Mouse (Mus musculus) heart, postnatal 25 days (tissue): ENCODE data around the gene Nr1h2. TPM values are rescaled to one million over a fixed set of nuclear protein-coding genes. Genes with fewer than 3 reads are reported as not detected.

Experiments used
- DNase-seq: peaks from one replicate; pipeline ENCODE4 v3.0.0; 2022; ENCODE audit warnings: low spot score
- intact Hi-C: fragments of 180-260 bp; cut with DNase I; formaldehyde crosslinking; loops from one replicate; pipeline ENCODE4 v1.15.1; 2025
- total RNA-seq, 2 experiments: library from RNA; stranded (reverse); gene quantifications; 2 replicates each; pipeline ENCODE4 v1.2.3; 2021

The Nr1h2 gene
- total RNA-seq, 2 experiments from 2014 or later = 40.7 to 48.4 TPM

DNA sequence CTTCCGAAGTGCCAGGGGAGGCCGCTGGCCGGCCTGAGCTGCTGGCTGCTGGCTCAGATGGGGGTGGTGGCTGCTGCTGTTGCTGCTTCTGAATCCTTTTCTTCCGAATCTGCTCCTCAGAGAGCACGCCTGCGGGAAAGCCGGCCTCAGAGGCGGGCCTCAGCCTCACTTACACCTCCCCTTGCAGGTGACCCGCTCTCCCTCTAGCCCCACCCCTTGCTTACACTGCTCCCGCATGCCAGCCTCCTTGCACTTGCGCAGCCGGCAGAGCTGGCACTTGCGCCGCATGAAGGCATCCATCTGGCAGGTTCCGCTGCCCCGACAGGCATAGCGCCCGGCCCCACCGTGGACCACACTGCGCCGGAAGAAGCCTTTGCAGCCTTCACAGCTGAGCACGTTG lies 2.0 kb downstream of the Nr1h2 start:
- intact Hi-C loops = loop anchor here (2.0 to 5.0 kb wide), 4 partner anchors 27 to 304 kb away; partner anchors contain the start of genes 1700028J19Rik, 2410002F23Rik and Mybpc2
- no peak for DNase-seq

DNA sequence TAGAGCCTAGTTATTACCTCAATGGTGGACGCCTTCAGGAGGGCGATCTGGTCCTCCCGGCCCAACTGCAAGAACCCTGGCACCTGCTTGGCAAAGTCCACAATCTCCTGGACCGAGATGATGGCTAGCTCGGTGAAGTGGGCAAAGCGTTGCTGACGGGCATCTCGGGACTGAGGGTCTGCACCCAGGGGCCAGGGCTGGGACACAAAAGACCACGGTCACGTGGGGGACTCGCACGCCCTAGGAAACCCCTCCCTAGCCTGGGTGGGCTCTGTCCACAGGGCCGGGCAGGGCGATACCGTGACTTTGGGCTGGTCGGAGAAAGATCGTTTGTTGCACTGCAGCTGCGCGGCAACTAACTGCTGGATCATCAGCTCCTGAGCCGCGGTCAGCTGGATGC lies 2.5 kb downstream of the Nr1h2 start:
- no peak for DNase-seq
- intact Hi-C loops = loop anchor here (2.0 to 5.0 kb wide), 3 partner anchors 50 to 304 kb away; partner anchors contain the start of genes 1700028J19Rik and 2410002F23Rik

GRCm38 (mm10) chr7:44550409-44550678 lies 3.4 kb downstream of the Nr1h2 start:
- intact Hi-C loops = loop anchor here (2.0 to 5.0 kb wide), 3 partner anchors 50 to 303 kb away; partner anchors contain the start of genes 1700028J19Rik and 2410002F23Rik
- DNase-seq = no peak

DNA sequence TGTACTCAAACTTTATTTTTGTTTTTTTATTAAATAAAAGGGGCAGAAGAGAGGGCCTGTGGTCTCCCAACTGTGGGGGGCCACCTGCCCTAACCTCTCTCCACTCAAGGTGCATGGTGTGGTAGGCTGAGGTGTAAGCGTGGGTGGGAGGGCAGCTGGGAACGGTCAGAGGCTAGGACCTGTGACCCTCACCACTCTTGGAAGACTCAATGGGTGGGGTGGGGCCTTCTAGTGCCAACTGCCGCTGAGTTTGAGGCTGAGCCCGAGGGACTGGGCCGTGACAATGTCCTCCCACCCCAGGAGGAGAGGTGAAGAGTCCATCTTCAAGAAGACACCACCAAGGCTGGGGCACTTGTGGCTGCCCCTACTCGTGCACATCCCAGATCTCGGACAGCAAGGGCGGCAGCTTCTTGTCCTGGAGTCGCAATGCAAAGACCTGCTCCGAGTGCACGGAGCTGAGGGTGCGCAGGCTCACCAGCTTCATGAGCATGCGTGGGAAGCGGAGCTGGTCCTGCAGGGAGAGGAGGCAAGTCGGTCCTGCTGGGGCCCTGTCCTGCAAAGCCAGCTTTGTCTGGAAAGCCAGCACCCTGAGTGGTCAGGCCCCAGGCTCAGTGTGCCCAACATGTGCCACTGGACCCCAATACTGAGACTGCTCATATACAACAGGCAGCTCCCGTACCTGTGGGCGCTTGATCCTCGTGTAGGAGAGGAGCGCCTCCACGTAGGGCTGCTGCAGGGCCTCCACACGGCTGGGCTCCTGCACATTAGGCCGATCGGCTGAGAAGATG lies 3.9 kb downstream of the Nr1h2 start:
- intact Hi-C loops = loop anchor here (2.0 to 5.0 kb wide), 3 partner anchors 49 to 303 kb away; partner anchors contain the start of genes 1700028J19Rik and 2410002F23Rik
- no peak for DNase-seq

DNA sequence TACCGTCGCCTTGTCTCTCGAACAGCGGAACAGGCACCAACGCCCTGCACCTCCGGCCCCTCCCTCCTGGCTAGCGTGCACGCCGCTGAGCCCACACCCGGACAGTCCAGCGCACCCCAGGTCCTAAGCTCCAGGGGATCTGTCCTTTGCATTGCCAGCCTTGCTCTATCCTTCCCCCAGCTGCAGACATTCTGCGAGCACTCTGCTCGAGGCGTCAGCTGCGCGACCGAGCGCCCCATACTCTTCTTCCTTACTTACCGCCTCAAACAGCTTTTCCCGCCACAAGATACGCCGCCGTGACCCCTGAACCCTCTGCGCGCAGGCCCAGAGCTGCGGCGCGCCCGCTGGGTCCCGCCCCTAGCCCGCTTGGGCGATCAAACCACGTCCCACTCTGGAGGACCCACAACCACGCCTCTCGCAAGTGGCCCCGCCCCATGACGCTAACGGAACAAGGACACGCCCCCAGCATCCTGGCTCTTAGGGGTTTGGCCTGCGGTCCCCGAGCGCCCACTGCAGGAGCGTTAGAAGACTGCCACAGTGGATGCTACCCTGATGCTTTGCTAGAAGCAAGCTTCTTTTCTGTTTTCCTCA lies 5.2 kb downstream of the Nr1h2 start, which contains the start of gene Pold1:
Gene Pold1, minus strand, starts transcription at position 353 of the 591 bp plus-strand sequence.
- peak; percentile 99 for DNase-seq
- intact Hi-C loops = no loop called here

DNA sequence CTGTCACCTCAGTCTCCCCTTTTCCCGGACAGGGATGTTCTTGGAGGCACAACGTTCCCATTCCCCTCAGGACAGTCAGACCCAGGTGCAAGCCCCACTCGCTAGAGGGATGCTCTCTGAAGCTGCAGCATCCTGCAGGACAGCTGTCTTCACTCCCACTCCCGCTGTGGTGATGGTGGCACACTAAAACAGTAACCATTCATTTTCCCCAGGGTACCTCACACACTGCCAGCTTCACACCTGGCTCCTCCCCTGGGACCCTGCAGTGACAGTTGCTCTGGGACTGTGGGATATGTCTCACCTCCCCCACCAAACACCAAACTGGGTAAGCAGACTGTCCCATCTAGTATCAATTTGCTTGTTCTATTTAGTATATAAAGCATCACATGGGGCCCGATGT lies 6.0 kb downstream of the Nr1h2 start:
- no peak for DNase-seq
- intact Hi-C loops = no loop called here

- intact Hi-C loops = no loop called here
- DNase-seq = no peak
Measured at GRCm38 (mm10) chr7:44547041-44547440, 6.7 kb downstream of the Nr1h2 start.

DNA sequence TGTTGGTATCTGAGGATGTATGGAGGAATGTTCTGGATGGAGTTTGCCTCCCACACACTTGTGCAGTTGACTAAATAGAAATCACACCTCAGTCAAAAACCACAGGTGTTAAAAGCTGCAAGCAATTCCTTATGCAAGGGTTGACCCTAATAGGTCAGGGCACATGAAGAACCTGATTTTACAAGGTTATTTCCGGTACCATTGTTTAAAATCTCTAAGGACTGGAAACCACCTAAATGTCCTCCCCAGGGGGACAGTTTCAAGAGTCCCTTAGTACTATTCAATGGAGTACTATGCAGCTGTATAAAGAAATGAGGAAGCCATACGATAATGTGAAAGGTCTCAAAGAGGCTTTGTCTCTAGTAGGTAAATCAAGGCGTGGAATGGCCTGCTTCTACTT lies 7.5 kb downstream of the Nr1h2 start:
- intact Hi-C loops = no loop called here
- no peak for DNase-seq

DNA sequence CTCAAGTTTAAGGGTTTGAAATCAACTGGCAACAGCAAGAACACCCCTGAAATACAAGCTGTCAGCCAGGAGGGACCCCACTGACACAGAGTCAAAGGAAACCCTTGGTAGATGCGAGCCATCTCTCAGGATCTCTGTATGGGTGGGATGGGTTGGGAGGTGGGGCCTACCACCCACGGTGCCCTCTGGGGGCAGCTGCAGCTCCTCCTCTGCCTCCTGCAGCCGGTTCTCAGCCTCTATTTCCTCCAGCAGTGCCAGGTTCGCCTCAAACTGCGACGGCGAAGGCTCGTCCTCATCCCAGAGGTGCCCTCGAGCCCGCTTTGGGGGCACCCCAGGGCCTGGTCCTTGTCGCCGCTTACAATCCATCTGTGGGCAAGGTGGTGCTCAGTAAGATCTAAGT lies 10.7 kb downstream of the Nr1h2 start:
- intact Hi-C loops = no loop called here
- no peak for DNase-seq

GRCm38 (mm10) chr7:44542555-44542954 lies 11.2 kb downstream of the Nr1h2 start:
- intact Hi-C loops = no loop called here
- no peak for DNase-seq

DNA sequence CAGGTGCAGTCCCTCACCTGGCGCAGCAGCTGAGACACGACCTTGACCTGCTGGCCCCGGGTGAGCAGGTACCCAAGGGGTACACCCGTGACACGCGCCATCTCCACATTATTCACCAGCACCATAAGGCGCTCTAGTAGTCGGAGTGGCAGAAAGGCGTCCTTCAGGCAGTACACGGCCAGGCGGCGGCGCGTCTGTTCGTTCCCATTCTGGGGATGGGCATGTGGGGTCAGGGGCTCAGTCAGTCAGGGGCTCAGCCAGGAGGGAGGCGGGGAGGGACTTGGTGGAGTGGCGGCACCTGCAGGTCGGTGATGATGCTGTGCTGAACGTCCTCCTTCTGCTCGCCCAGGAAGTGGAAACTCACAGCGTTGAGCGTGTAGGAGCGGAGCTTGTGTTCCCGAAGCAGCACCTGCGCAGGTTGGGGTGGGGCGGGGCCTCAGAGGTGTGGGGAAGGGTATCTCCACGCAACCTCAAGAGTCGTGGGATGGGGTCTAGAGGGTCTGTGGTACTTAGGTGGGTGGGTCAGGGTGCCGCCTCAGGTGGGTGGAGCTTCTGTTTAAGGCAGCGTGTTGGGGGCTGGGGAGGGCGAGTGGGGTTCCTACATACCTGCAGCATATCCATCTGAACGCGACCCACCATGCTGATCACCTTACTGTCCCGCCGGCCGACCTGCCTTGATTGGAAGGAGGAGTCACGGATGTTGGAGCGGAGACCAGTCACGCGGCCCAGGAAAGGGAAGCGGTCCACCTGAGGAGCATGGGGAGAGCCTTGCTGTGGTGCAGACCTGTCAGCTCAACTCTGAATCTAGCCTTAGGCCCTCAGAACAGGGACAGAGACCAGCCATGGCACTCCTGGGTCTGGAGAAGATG lies 14.8 kb downstream of the Nr1h2 start:
- no peak for DNase-seq
- intact Hi-C loops = no loop called here

DNA sequence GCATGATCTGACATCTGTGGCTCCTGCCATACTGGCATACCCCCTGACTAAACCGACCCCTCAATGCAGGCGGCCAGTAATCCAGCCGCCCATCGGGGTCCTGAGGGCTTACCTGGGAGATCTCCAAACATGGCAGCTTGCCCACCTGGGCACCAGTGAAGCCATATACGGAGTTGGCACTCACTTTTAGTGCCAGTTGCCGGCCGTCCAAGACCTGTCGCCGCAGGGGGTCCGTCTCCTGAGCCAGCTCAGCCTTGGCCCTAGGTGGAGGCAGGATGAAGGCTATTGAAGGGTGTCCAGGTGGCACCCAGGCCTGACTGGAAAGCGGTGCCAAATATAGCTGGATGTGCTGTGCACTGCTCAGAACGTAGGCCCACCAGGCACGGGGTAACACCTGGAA lies 16.3 kb downstream of the Nr1h2 start:
- intact Hi-C loops = no loop called here
- DNase-seq = no peak

DNA sequence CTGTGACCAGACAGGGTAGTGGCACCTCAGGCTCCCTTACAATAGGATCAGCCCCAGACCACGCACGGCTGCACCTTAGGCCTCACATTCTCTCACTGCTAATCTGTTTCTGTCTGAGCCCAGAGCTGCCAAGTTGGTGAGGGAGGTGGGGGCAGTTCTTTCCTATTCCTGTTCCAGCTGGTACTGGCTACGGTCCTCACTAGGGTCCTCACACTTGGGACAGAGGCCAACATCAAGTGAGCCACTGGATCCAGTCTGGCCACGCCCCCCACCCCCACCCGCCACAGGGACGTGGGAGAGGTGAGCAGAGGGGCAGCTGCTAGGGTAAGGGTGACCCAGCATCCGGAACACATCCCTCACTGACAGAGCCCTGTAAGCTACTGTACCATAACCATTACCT lies 16.7 kb downstream of the Nr1h2 start:
- intact Hi-C loops = no loop called here
- no peak for DNase-seq

GRCm38 (mm10) chr7:44536590-44536968 lies 17.2 kb downstream of the Nr1h2 start:
- intact Hi-C loops = no loop called here
- no peak for DNase-seq

DNA sequence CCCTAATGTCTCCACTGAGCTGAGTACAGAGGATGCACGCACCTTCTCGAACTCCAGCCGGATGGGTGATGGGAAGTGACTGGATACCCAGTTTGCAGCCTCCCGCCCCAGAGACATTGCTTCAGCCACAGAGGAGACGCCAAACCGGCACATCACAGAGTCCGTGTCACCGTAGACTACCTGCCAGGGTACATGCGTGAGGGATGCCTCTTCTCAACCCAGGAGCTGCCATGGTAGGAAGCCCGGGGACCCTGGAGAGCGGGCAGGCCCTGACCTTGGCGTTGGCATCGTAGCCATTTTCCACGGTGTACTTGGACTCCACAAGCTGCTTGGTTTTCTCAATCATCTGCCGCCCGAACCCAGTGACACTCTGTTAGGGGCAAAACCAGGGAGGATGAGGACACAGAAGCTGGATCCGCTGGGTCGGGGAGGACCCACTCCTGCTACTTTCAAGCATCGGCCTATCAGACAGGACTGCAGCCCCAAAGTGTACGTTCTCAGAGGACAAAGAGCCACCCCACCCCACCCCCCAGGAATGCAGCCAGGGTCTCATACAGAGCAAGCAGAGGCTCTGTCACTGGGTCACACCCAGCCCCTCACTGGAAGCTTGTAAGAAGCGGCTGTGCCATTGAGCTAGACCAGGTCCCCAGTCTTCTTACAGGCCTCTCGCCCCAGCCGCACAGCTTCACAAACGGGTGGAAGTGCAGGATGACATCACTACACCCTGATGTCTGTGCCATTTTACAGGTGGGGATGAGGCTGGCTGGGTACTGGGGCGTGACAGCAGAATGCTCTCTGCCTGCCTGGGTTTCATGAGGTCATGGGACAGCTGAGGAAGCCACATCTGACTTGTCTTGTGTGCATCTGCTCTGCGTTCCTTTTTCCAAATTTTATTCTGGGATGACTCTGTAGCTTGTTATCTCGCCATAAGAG lies 17.8 kb downstream of the Nr1h2 start:
- intact Hi-C loops = no loop called here
- no peak for DNase-seq

DNA sequence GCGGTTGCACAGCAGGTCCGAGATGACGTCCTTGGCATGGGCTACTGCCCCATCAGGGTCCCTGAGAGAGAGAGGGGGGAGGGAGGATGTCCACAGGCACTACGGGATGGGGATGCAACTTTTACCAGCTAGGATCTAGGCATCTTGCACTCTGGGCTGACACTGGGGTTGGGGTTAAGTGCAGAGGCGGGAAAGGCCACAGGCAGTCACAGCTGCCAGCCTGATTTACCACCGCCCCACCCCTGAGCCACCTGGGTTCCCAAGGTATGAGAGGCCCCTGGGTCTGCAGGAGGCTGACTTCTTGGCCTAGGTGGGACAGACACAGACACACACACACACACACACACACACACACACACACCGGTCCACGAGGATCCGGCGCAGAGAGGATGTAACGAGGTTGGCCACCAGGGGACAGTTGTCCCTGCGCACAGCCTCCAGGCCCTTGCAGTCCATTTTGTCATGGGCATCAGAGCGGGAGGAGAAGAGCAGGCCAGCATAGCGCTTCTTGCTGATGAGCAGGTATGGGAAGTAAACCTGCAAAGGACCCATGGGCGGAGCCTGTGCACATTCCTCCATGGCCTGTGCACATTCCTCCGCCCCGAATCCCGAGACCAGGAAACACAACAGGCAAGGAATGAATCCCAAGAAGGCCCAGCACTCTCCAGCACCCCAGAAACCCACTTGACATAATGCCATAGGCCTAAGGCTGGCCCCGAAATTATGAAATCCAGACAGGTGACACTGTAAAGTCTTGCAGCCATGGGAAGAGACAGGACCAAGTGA lies 18.9 kb downstream of the Nr1h2 start:
- intact Hi-C loops = no loop called here

DNA sequence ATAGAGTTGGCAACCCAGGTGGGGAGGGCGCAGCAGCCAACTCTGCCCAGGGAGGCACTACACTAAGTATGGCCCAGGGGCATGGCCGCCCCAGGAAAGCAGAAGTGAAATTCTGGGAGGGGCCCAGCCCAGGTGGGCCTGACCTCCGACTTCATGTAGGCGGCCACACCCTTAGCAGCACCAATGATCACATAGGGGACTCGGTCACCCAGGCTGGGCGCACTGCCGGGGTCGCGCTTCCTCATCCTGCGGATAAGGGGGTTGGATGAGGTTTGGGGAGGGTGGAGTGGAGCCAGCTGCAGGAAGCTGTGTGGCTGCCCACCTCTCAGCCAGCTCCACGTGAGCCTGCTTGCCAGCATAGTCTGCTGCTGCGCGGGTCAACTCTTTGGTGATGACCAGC lies 19.5 kb downstream of the Nr1h2 start:
- DNase-seq = no peak
- intact Hi-C loops = no loop called here

More for the DNA sequence above, 18.9 kb downstream of the Nr1h2 start:
- DNase-seq = no peak

DNA sequence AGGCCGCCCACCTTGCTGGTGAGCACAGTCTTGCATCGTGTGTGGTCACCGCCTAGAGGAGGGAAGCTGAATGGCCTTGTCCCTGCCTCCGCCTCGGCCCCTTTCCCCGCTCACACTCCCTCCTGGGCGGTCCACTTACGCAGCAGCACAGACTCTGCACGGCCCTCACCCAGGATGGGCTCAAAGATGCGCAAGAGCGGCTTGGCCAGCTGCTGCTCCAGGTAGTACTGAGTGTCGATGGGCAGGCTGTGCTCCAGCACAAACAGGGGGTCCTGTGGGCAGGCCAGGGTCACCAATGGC lies 20.1 kb downstream of the Nr1h2 start:
- intact Hi-C loops = no loop called here
- no peak for DNase-seq
